Mouse (Mus musculus) liver, embryonic 14.5 days (tissue): ENCODE results near the gene Bex6.

ENCODE experiments used
- CTCF ChIP-seq: IDR thresholded peaks from 2 replicates; pipeline ENCODE4 v1.5.1; 2016; ENCODE audit warnings: antibody characterized with exemption, low read depth, control low read depth
- EP300 ChIP-seq: IDR thresholded peaks from 2 replicates; pipeline ENCODE4 v1.6.1; 2016; ENCODE audit warnings: antibody characterized with exemption, low read depth

DNA sequence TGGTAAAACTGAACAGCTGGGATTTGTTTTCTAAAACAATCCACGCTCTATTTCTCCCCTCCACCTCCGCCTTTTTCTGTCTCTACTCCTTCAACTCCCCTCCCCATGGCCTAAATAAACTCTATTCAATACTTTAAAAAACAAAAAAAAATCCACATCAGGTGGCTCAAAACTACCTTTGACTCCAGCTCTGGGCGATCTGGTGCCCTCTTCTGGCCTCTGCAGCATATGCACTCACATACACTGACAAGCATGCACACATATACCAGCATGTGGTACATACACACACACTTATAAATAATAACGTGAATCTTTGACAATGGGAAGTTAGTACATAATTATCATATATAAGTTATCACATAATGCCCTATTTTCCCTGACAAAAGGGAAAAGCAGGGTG lies 4.6 kb upstream of the Bex6 start:
- peak; percentile 52 for TF ChIP-seq CTCF
- no peak for TF ChIP-seq EP300
